Mouse (Mus musculus) liver, embryonic 16.5 days (tissue): ENCODE measurements around the gene Cygb. TPM values are rescaled to one million over a fixed set of nuclear protein-coding genes. Genes with fewer than 3 reads are reported as not detected.

Experiments
- ATAC-seq: fragments of 200-750 bp; cut with Nextera tagmentation; 2 replicates; pipeline ENCODE4 v1.8.0; 2017; ENCODE audit warnings: low read depth, mild to moderate bottlenecking, moderate number of reproducible peaks, moderate library complexity
- H3K27ac ChIP-seq: fragments of 300-500 bp; sonication (generic); 2 replicates; pipeline ENCODE4 v1.5.1; 2014; ENCODE audit warnings: mild to moderate bottlenecking, low read length
- H3K27me3 ChIP-seq: fragments of 300-500 bp; sonication (generic); 2 replicates; pipeline ENCODE4 v1.6.1; 2014; ENCODE audit warnings: low read depth, low read length, mixed read lengths; ENCODE audit not compliant: control insufficient read depth, insufficient read depth
- H3K36me3 ChIP-seq: fragments of 300-500 bp; sonication (generic); 2 replicates; pipeline ENCODE4 v1.6.1; 2014; ENCODE audit warnings: mild to moderate bottlenecking; ENCODE audit not compliant: control insufficient read depth, insufficient read depth
- H3K4me1 ChIP-seq: fragments of 300-500 bp; sonication (generic); 2 replicates; pipeline ENCODE4 v1.6.1; 2014; ENCODE audit warnings: low read depth, low read length, mixed read lengths; ENCODE audit not compliant: control insufficient read depth
- H3K4me2 ChIP-seq: fragments of 300-500 bp; sonication (generic); 2 replicates; pipeline ENCODE4 v1.6.1; 2014; ENCODE audit warnings: low read depth, low read length, mixed read lengths
- H3K4me3 ChIP-seq: fragments of 300-500 bp; sonication (generic); 2 replicates; pipeline ENCODE4 v1.5.1; 2014; ENCODE audit warnings: low read depth, mild to moderate bottlenecking, low read length
- H3K9ac ChIP-seq: fragments of 300-500 bp; sonication (generic); 2 replicates; pipeline ENCODE4 v1.6.1; 2014; ENCODE audit warnings: low read depth, low read length
- H3K9me3 ChIP-seq: fragments of 300-500 bp; sonication (generic); replicated peaks from 2 replicates; pipeline ENCODE4 v1.6.1; 2016; ENCODE audit warnings: low read length; ENCODE audit not compliant: control insufficient read depth
- WGBS: fragments of 180-500 bp; shearing (Covaris S2); extraction: QIAGEN DNeasy Blood & Tissue Kit; methylation state at CpG from one replicate; pipeline ENCODE4 v1.1.7; 2014; ENCODE audit not compliant: insufficient replicate concordance; 5-methylcytosine and 5-hydroxymethylcytosine counted together
- polyA plus RNA-seq: library from polyadenylated mRNA; unstranded; fragments of >200 nt; fragmentation: Nextera tagmentation; extraction: Ambion mirVana; gene quantifications from 2 replicates; pipeline ENCODE4 v1.2.1, GENCODE M21; 2015

Cygb gene
- polyA plus RNA-seq, 1 experiment from 2014 or later: 1.1 TPM

- Histone ChIP-seq H3K4me2 (no peak overlapping the region), H3K36me3 (no peaks in the 10 kb centered on the region), H3K27ac (no peak overlapping the region), H3K9me3 (no peaks in the 10 kb centered on the region), H3K27me3 (peaks cover 9% of the 10 kb centered on the region; the same call in 1 of the 2 replicates), H3K9ac (no peak overlapping the region), H3K4me3 (no peak overlapping the region), H3K4me1 (peaks cover 14% of the 10 kb centered on the region)
- ATAC-seq: no peak
- 68% methylated on average over 7 of the region's 7 CpGs for WGBS
These were observed 7.3 kb downstream of the Cygb start for GRCm38 (mm10) chr11:116646771-116647170.

DNA sequence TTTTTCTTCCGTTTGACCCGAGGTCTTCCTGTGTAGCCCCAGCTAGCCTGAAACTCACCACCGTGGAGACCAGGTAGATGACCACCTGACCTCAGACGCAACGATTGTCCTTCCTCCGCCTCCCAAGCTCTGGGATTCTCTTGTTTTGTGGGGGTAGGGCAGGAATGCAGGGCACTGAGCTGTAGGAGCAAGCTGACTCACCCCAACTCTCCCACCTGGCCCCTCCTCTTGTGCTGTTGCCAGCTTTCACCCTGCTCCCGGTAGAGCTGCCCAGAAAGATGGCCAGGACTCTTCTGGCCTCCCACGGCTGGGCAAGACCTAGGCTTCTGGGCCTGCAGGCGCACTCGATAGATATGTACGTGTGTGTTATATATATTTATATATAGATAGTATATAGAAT lies 8.0 kb downstream of the Cygb start:
- Histone ChIP-seq H3K36me3 (no peaks in the 10 kb centered on the region), H3K27me3 (peaks cover 4% of the 10 kb centered on the region; the same call in 1 of the 2 replicates), H3K4me2 (no peak overlapping the region), H3K27ac (no peak overlapping the region), H3K9ac (no peak overlapping the region), H3K4me3 (no peak overlapping the region), H3K9me3 (no peaks in the 10 kb centered on the region), H3K4me1 (peaks cover 14% of the 10 kb centered on the region)
- no peak for ATAC-seq
- WGBS: 66% methylated on average over 11 of the region's 11 CpGs

- no peak for ATAC-seq
- Histone ChIP-seq H3K36me3 (no peaks in the 10 kb centered on the region), H3K4me1 (peaks cover 14% of the 10 kb centered on the region), H3K27me3 (peaks cover 4% of the 10 kb centered on the region; the same call in 1 of the 2 replicates), H3K4me2 (no peak overlapping the region), H3K27ac (no peak overlapping the region), H3K9me3 (no peaks in the 10 kb centered on the region), H3K4me3 (no peak overlapping the region), H3K9ac (no peak overlapping the region)
- WGBS: 63% methylated on average over 8 of the region's 8 CpGs
These were observed 8.5 kb downstream of the Cygb start for GRCm38 (mm10) chr11:116645446-116646110.

DNA sequence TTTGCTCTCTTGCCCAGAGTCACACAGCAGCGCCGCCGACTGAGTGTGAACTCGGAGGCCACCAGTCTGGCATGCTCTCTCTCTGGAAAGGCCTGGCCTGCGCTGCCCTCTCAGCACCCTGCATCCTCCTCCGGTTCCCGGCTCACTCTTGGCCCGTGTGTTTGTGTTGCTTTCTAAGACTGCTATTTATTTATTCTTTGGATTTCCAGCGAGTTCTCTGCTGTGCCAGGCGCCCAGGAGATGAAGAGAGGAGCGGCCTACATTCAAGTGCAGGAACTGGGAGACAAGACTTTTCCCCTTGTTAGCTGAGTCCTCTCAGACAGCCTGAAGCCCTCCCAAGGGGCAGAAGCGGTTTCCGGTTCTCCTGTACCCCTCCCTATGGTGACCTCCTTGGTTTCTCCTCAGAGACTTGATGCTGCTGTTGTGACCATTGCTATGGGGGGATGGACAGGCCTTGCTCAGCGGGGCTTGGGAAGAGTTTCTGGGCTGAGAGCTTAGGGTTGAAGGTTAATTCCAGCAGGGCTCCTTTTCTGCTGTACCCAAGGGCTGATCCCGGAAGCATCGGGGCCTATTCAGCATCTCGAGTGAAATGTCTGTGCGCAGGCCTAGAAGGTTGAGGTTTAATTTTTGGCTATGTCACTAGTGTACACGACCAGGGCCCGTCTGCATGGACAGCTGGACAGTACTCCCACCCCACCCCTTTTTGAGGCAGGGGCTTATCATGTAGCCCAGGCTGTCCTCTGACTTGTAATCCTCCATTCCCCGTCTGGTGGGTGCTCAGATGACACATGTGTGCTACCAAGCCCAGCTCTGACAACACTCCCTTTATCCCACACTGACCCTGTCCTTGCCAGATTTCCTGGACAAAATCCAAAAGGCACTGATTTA lies 9.6 kb downstream of the Cygb start:
- WGBS: 59% methylated on average over 21 of the region's 21 CpGs
- H3K36me3 ChIP-seq: no peaks in the 10 kb centered on the region
- no peaks in the 10 kb centered on the region for H3K9me3 ChIP-seq
- H3K4me1 ChIP-seq: peaks cover 14% of the 10 kb centered on the region
- no peak overlapping the region for H3K27ac ChIP-seq
- ATAC-seq: no peak
- H3K27me3 ChIP-seq: peaks cover 4% of the 10 kb centered on the region; the same call in 1 of the 2 replicates
- H3K4me3 ChIP-seq: no peak overlapping the region
- no peak overlapping the region for H3K9ac ChIP-seq
- H3K4me2 ChIP-seq: no peak overlapping the region

DNA sequence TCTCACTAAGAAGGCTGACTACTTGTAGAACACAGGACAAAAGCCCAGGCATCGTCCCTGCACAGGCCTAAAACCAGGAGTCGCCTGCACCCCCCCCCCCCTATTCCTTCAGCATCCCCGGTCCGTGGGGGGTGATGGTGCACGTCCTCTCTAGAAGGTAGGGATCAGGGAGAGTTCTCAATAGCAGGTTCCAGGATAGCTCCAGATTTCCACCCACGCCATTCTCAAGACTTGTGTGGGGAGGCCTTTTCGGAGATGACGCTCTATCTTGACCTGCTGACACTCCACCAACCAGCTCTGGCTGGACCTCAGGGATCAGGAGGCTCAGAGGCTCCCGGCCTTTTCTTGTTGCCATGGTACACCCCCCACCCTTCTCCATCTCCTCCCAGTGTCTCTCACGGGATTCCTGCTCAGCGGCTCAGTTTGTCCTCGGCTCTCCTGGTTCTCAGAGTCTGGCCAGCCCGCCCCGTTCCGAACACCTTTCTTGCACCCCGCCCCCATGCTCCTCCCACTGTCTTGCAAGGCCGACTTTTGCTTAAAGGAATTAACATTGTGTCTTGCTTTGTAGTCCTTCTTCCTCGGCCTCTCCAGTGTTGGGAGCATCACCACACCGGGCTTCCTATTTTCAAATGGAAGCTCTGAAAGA lies 10.4 kb downstream of the Cygb start:
- WGBS: 21% methylated on average over 19 of the region's 19 CpGs
- Histone ChIP-seq H3K4me1 (peaks cover 14% of the 10 kb centered on the region), H3K4me2 (no peak overlapping the region), H3K27me3 (peaks cover 4% of the 10 kb centered on the region; the same call in 1 of the 2 replicates), H3K36me3 (no peaks in the 10 kb centered on the region), H3K4me3 (no peak overlapping the region), H3K9ac (no peak overlapping the region), H3K9me3 (no peaks in the 10 kb centered on the region), H3K27ac (no peak overlapping the region)
- no peak for ATAC-seq

- H3K27me3 ChIP-seq: peaks cover 4% of the 10 kb centered on the region; the same call in 1 of the 2 replicates
- H3K36me3 ChIP-seq: no peaks in the 10 kb centered on the region
- no peaks in the 10 kb centered on the region for H3K9me3 ChIP-seq
- no peak for ATAC-seq
- peaks cover 14% of the 10 kb centered on the region for H3K4me1 ChIP-seq
- no peak overlapping the region for H3K9ac ChIP-seq
- no peak overlapping the region for H3K27ac ChIP-seq
- no peak overlapping the region for H3K4me2 ChIP-seq
- WGBS: 29% methylated on average over 14 of the region's 14 CpGs
- H3K4me3 ChIP-seq: no peak overlapping the region
These were observed 11.2 kb downstream of the Cygb start for GRCm38 (mm10) chr11:116642681-116643578.

DNA sequence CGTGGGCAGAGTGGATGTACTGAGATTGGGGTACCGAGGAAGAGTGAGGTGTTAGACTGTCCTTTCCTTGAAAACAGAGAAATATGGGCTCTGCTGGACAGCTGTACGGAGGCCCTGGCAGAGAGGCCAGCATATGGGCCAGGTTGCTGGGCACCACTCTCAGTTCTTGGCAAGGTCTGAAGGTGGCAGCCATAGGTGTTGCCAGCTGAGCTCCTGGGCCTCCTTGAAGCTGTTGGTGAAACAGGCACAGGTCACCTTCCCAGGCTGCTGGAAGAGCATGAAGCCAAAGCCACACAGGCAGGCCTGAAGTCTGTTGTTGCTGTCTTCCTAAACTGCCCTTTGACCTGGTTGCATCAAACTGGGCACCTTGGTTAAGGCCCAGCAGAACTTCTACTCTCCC lies 12.4 kb downstream of the Cygb start:
- 53% methylated on average over 3 of the region's 3 CpGs for WGBS
- H3K4me2 ChIP-seq: no peak overlapping the region

GRCm38 (mm10) chr11:116641168-116641567 lies 12.9 kb downstream of the Cygb start:
- WGBS: 41% methylated on average over 5 of the region's 5 CpGs
- Histone ChIP-seq H3K4me1 (peaks cover 3% of the 10 kb centered on the region; the same call in 1 of the 2 replicates), H3K36me3 (no peaks in the 10 kb centered on the region), H3K9me3 (no peaks in the 10 kb centered on the region), H3K4me3 (no peak overlapping the region), H3K4me2 (no peak overlapping the region), H3K27me3 (peaks cover 4% of the 10 kb centered on the region; the same call in 1 of the 2 replicates), H3K9ac (no peak overlapping the region), H3K27ac (no peak overlapping the region)
- ATAC-seq: no peak

More for the DNA sequence above, 12.4 kb downstream of the Cygb start:
- Histone ChIP-seq H3K4me3 (no peak overlapping the region), H3K27me3 (peaks cover 4% of the 10 kb centered on the region; the same call in 1 of the 2 replicates), H3K9ac (no peak overlapping the region), H3K4me1 (peaks cover 3% of the 10 kb centered on the region), H3K9me3 (no peaks in the 10 kb centered on the region), H3K27ac (no peak overlapping the region), H3K36me3 (no peaks in the 10 kb centered on the region)
- no peak for ATAC-seq
